Mouse (Mus musculus) kidney, adult 8-10 months (tissue): ENCODE results near the gene Tlx1.
A peak's percentile ranks its signal among the peaks of the same experiment; 100 is the strongest.

ENCODE experiments used
- DNase-seq, 2 experiments: peaks; one replicate each; pipeline ENCODE4 v3.0.0; 2022

Tlx1 gene

GRCm38 (mm10) chr19:45150490-45151181 is at the start of gene Tlx1:
Tlx1 (plus strand) TSS chr19:45150680.
- no peak for DNase-seq

GRCm38 (mm10) chr19:45105591-45105990 is 44.9 kb upstream of the Tlx1 start:
- no peak for DNase-seq

- no peak for DNase-seq
Observed at GRCm38 (mm10) chr19:45106689-45107088, 43.8 kb upstream of the Tlx1 start.

GRCm38 (mm10) chr19:45110681-45111080 is 39.8 kb upstream of the Tlx1 start:
- no peak for DNase-seq

- DNase-seq: no peak
Observed at GRCm38 (mm10) chr19:45112444-45112843, 38.0 kb upstream of the Tlx1 start.

GRCm38 (mm10) chr19:45113791-45114460 is 36.6 kb upstream of the Tlx1 start:
- peak in 1 of 2 experiments; percentile 6 for DNase-seq

GRCm38 (mm10) chr19:45114772-45115171 is 35.7 kb upstream of the Tlx1 start:
- DNase-seq: no peak

GRCm38 (mm10) chr19:45116798-45117197 is 33.7 kb upstream of the Tlx1 start:
- peak; percentile 22 to 71 for DNase-seq

- DNase-seq: no peak
Observed at GRCm38 (mm10) chr19:45131966-45132628, 18.4 kb upstream of the Tlx1 start.

GRCm38 (mm10) chr19:45142531-45142930 is 7.9 kb upstream of the Tlx1 start:
- no peak for DNase-seq

- DNase-seq: no peak
Observed at GRCm38 (mm10) chr19:45143214-45143895, 7.1 kb upstream of the Tlx1 start.

GRCm38 (mm10) chr19:45147071-45147470 is 3.4 kb upstream of the Tlx1 start:
- no peak for DNase-seq

- no peak for DNase-seq
Observed at GRCm38 (mm10) chr19:45151361-45152182, 1.1 kb downstream of the Tlx1 start.

GRCm38 (mm10) chr19:45152183-45152650 is 1.7 kb downstream of the Tlx1 start:
- no peak for DNase-seq

- DNase-seq: no peak
Observed at GRCm38 (mm10) chr19:45153311-45154058, 3.0 kb downstream of the Tlx1 start.

- no peak for DNase-seq
Observed at GRCm38 (mm10) chr19:45154059-45154386, 3.5 kb downstream of the Tlx1 start.

GRCm38 (mm10) chr19:45154521-45154920 is 4.0 kb downstream of the Tlx1 start:
- DNase-seq: no peak

GRCm38 (mm10) chr19:45155141-45155790 is 4.8 kb downstream of the Tlx1 start:
- DNase-seq: no peak

- no peak for DNase-seq
Observed at GRCm38 (mm10) chr19:45155791-45156186, 5.3 kb downstream of the Tlx1 start.

GRCm38 (mm10) chr19:45156381-45156780 is 5.9 kb downstream of the Tlx1 start:
- no peak for DNase-seq

GRCm38 (mm10) chr19:45158201-45158600 is 7.7 kb downstream of the Tlx1 start:
- no peak for DNase-seq
